Mouse (Mus musculus) neutrophil, adult 5-6 weeks (primary cell): Measurements from ENCODE around the gene St8sia2. TPM values are rescaled to one million over a fixed set of nuclear protein-coding genes. Genes with fewer than 3 reads are reported as not detected.

Experiments
- ATAC-seq: fragments of 151-379, 151-347 bp; 2 replicates; pipeline ENCODE4 v1.8.0; 2017; ENCODE audit warnings: mild to moderate bottlenecking, moderate TSS enrichment; ENCODE audit not compliant: insufficient number of reproducible peaks, poor library complexity, low FRiP score, severe bottlenecking; ENCODE audit errors: extremely low read depth
- total RNA-seq: library from RNA; stranded (forward); fragments of 200-1000 nt; gene quantifications from 2 replicates; pipeline ENCODE4 v1.2.3, GENCODE M21; 2017

St8sia2 gene
- total RNA-seq: not detected in 2 replicates

DNA sequence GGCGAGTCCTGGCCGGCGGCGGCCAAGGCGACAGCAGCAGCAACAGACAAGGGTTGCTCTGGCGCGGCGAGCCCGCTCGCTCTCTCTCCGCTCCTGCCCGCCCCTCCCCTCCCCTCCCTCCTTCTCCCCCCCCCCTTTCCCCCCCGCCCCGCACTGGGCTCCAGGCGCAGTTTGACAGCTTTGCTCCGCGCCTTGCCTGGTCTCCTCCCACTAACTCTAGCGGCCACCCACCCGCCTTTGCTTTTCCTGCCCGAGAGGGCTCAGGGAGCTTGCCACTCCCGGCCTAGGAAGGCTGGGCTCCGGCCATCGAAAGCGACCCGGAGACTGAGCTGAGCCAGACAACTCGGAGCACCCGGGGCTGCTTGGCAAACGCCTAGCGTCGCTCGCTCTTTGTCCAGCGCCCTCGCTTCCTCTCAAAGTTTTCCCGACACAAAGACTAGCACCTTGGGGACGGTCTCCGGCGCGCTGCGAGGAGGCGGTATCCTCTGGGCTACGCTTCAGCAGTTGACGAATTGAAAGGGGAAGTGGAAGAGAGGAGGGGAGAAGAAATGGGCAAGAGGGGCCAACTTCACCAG is at the start of gene St8sia2:
TSS of gene St8sia2 (minus strand) at position 90 of the 575 bp plus-strand sequence.
- ATAC-seq: no peak

DNA sequence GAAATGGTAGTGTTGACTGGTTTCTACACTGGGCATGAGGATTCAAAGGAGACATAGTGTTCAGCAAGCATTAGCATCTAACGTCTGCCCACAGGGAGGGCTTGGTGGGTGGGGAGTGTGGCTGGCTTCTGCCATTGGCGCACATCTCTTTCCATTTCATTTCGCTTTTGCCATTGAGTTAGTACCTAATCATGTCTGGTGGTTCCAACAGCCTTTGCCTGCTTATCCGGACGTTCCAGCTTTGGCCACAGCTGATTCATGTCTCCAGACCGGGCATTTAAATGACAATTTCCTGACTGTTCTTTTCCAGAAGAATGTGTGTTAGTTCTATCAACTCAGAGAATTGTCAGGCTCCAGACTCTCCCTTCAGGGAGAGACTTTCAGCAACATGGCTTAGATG is 47.6 kb upstream of the St8sia2 start:
- no peak for ATAC-seq

DNA sequence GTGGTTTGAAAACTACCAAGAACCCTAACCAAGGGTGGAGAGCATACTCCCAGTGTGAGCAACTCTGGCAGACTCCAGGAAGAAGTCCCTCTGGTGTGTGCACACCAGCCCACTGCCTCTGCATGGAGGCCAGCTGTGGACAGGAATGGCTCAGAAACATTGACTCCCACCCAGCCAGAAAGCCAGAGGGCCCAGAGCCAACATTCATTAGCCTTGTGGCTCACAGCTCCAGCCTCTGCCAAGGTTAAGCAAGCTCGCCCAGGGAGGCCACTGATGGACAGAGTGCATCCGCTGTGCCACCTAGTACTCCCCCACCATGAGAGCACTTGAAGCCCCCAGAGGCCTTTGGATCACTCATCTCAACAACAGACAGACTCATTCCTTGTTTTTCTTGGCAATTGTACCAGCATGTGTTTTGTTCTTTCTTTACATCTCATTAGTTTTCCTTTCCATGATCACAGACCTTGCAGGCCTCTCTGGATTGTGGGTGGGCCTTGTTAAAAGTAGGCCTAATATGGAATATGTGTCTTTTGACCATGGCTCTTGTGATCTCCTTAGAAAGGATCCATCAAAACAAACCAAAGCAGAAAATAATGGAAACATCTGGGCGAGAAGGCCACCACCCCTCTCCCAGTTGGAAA is 46.9 kb upstream of the St8sia2 start:
- ATAC-seq: no peak

DNA sequence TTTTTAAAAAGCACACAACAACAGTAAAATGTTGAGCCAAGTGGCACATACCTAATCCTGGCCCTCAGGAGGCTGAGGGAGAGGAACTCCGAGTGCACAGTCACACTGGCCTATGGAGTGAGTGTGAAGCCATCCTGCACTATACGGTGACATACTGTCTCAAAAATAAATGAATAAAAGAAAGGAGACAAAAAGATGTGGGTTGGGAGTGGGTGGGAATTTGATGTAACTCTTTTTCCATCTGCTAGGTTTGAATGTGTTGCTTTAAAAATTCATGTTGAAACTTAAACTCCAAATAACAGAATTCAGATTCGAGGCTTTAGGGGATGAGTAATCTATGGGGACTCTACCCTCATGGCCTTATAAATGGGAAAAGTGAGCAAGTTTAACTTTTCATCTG is 46.2 kb upstream of the St8sia2 start:
- no peak for ATAC-seq

DNA sequence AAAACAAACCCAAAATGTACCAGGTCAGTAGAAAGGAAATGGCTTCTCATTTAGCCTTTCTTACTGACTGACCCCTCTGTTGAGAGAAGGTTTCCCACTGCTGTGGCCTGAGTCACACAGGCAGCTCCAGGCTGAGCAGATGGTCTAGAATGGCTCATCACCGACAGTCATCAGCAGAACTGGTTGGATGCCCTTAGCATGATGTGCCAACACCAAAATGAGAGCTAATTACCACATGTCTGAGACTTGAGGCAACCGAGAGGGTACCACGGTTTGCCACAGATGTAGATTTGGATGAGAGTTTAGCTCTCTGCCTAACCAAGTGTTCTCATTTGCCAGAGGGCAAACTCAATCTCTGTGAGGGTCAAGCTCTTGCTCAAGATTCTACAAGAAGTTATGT is 42.3 kb upstream of the St8sia2 start:
- no peak for ATAC-seq

DNA sequence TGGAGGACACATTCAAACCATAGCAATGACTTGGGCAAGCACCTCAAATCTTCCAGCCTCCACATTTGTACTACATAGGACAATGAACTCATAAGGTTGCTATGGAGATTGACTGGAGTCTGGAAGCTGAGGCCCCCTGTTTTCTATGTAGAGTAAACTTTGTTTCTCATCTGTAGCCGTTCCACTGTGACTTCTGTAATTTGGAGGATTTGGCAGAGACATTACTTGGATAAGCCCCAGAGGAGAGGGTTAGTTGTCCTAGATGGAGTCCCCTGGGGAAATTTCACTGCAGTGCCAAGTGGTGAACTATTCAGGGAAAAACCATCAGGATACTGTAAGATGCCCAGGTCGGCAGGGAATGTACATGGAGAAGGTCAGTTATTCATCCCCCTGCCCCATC is 34.1 kb upstream of the St8sia2 start:
- no peak for ATAC-seq

DNA sequence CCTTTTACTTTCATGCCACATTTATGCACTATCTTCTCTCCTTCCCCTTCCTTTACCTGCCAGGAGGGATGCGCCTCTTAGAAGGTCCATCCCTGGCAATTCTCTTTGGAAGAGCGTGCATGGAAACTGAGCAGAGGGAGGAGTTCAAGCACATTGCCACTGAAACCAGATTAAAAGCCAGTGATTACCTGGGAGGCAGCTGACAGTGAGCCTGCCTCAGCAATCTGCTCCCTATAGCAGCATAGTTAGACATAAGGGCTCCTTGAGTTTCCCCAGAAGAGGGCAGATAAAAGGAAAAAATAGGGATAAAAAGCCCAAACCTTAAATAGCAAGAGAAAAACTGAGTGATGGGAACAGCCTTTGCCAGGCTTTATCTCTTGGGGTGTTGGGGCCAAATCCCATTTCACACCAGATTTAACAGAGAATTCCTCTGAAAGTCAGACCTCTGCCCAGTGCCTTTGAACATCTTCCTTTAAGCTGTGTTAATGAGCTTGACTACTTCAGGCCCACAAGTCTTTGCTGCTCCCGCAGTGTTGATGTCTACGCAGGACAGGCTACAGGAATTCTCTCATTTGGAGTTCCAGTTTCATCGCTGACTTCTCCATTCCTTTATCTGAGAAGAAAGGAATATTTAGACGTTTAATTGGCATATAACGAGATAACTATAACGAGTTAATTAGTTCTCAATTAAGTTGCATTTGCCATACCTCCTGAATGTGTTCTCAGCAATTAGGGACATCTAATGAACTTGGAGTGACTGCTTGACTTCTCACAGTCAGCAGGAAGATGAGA is 31.9 kb upstream of the St8sia2 start:
- no peak for ATAC-seq

DNA sequence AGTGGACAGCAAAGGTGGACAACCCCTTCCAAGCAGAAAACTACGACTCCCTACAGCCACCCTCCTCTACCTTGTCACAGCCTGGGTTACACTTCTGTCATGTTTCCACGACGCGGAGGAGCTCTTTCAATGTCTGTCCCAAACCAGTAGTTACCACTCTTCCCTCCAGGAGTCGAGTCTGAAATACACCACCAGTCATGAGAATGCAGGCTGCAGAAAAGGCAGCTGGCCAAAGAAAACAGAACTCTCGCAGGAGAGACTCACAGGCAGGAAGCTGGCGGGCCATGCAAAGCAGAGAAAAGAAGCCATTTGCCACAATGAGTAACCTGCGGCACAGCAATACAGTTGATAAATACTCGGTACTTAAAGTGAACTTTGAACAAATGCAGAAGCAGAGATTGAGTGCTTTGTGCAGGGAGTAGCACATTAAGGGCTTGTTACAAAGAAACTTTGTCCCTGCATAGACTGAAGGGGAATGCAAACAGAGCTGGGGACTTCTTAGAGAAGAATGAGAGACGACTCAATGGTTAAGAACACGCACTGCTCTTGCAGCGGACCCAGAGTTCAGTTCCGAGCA is 30.2 kb upstream of the St8sia2 start:
- no peak for ATAC-seq

DNA sequence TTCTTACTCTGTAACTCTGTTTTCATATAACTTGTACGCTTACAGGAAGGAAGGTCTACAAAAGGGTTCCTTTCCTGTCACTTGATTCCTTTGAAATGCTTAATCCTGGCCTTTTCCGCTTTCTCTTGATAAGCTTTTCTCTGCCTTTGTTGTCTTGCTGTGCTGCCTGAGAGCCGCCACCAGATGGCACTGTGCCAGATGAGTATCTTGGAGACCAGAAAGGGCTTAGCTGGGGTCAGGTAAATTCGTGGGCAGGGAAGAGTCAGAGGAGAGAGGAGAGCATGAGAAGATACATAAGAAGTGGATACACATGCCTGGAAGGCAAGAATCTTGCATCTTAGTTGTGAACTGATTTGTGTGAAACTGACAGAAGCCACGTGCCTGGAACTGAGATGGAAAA is 11.5 kb upstream of the St8sia2 start:
- ATAC-seq: no peak

DNA sequence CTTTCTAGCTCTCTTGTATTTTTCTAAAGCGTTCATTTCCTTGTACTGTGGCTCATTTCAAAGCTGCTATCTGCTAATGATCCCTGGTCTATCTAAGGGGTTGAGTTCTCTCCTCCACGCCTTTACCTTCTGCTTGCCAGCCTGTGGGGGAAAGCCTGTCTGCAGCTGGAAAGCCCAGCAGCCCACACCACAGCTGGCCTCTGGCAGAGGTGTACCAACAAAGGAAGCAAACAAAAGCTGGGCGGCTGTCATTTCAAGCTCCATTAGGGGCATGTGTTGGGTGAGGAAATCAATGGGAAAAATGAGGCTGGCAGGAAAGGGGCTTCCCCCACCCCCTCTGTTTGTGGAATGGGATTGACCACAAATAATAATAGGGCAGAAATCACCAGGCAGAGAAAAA is 10.7 kb upstream of the St8sia2 start:
- no peak for ATAC-seq

DNA sequence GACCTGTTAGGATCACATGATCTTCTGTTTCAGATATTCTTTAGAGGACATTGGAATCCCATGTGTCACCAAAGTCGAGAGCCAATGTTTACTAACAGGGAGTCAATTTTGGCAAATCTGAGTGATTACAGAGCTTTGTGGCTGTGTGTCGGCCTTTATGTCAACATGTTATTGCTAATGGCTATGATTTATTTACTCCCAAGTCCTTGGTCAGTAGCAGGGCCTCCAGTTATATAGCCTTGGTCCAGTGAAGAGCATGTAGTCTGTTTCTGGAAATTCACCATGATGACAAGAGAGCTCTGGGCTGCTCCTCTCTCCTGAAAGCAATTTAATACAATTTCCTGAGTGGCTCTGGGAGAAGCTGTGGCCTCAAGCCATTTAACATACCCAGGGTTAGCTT is 9.1 kb upstream of the St8sia2 start:
- no peak for ATAC-seq

DNA sequence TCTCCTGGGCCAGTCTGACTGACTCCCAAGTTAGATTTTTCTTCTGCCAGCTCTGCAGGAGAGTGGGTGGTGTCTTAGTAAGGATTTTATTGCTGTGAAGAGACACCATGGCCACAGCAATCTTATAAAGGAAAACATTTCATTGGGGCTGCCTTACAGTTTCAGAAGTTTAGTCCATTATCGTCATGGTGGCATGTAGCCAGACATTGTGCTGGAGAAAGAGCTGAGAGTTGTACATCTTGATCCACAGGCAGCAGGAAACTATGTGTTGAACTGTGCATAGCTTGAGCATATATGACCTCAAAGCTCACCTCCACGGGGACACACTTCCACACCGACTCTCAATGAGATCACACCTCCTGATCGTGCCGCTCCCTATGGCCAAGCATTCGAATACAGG is 8.3 kb upstream of the St8sia2 start:
- no peak for ATAC-seq

DNA sequence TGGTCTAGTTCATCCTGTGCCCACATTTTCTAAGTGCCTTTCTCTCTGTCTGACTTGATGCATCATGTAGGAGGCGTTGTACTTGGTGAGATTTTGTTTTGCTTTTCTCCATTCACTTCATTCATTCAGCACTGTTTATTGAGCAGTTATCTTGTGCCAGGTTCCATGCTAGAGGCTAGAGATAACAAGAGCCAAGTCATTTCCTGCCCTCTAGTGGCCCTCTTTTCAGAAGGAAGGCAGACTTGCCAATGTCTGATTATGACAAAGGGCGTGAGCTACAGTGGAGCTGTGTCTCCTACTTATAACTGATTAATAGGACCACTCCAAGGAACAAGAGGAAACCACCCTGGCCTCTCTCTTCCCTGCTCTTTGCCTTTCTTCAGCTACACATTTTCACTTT is 3.1 kb upstream of the St8sia2 start:
- ATAC-seq: no peak

DNA sequence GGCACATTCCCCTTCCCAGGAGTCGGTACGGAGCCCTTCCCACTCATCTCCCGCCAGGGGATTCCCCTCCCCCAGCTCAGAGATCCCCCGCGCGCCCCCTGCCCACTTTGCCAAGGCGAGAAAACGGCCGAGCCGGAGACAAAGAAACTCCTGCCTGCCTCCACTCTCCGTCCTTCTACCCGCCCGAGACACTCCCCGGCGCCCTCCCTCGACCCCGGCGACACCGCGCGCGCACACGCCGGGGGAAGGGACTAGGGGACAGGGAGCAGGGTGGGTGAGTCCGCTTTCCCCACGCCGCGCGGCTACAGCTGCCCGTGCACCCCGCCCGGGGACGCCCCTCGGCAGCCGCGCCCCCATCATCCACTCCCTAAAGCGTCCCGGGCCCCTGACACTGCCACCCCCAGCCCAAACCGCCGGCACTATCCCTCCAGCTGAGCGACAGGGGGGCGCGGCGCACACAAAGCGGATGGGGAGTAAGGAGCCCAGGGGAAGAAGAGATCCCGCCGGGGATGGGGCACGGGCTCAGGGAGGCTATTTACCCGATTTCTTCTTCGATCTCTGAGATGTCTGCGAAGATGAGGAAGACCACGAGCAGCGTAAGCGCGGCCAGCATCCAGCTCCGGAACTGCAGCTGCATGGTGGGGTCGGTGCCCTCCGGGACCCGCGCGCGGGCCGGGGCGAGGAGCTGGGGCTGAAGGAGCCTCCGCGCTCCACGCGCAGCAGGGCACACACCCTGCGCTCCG is 461 bp downstream of the St8sia2 start:
- no peak for ATAC-seq

DNA sequence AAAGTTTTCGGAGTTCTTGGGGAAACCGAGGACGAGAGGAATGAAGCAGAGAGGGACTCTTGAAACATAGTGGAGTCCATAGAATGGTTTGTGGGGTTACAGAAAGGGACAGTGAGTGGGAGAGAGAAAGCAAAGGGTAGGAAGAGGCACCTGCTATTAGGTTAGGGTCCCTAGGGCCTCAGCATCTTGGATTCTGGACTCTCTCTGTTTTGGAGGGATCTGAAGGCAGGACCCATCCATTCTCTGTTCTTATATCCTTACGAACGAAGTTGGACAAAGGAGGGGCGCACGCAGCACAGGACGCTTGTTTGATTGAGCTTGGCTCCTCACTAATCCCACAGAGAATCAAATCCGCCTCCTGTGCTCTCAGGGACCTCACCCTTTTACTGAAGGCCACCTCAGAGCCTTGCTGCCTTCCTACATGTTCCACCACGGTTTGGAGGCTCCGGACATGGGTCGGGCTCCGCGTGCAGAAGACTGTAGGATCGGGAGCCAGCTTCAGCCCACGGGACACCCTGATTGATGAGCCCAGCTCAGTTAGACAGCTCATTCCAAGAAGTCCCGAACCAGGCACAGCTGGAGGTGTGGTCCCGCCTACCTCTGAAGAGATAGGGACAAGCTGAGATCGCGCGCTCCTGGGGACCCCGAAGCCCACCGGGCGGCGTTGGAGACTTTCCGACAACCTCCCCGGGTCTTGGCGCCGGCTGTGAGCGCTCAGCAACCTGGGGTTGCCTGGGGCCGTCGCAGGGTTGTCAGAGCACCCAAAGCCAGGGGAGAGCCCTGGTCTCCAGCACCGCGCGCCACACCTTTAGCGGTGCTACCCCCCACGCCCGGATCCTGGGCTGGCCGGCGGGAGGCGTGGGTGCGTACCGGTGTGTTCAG is 1.3 kb downstream of the St8sia2 start:
- ATAC-seq: no peak

DNA sequence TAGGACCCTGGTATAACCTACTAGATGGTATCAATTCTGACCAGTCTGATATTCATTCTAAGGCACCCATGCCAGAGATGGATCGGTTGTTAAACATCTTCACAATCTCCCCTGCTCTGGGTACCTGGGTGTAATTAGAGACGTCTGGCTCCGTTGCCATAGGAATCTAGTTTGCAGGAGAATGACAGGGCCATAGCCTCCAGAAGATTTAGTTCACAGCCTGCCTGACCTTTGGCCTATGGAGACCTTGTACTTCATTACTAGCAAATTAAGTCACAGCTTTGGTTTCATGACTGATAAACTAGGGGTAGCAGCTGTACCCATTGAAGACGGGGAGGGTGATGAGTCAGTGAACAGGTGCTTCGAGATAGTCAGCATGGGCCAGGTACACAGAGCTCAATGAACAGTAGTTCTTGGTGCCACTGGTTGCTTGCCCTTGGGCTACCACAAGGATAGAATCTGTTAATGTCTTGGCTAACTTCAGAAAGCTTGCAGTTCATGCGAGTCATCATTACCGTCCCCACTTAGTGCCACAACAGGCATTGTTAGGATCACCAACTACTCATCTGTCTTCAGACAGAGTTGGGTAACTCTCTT is 4.4 kb downstream of the St8sia2 start:
- ATAC-seq: no peak

DNA sequence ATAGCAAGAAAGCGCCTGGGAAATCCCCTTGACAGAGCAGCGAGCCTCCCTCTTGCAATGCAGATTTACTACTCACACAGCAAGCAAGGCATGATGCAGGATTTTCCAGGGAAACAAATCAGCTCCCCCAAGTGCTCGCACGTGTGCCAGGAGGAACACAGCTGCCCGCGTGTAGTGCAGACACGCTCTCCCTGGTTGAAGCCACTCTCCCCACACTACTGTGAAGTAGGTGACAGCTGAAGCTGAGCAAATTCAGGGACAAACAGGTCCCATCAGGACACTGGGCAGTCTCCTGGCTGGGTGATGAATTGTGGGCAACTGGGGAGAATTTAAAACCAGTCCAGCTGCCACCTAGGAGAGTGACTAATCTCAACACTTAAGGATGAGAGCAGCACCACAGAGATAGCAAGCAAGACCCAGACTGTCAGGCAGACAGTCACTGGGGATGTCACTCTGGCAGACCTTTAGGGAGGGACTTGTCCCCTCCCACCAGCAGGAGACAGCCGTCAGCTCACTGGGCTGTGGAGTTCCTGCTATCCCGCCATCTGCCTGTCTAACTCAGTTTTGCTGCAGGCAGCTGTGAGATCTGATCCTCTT is 6.6 kb downstream of the St8sia2 start:
- ATAC-seq: no peak

DNA sequence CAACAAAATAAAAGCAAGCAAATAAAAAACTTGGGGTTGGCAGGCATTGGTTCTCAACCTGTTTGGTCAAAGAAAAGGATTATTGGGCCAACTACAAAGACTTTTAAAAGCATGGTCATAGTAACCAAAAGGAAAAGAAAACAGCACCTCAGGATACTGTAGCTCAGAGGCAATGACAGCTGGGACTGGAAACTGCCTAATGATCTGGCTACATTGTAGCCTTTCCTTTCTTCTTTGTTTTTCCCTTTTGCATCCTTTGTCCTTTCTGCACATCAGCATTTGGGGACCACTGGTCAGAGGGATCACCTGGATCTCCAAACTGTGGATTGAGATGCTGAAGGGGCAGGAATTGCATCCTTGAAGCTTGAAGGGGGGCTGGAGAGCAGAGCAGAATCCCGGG is 7.1 kb downstream of the St8sia2 start:
- ATAC-seq: no peak
